ENCODE assay signal across 8 mouse cellular contexts in genomic region chr15:97236943-97237342, GRCm38 (mm10). TPM values are rescaled to one million over a fixed set of nuclear protein-coding genes. Genes with fewer than 3 reads are reported as not detected.
DNase-seq lines count a peak whose midpoint lies in the region; ATAC-seq and TF ChIP-seq lines count a peak whose summit lies in the region.

No protein-coding gene starts in this region.

- peak; percentile 87 for TF ChIP-seq CTCF in heart, adult 2 months (IDR thresholded peaks at IDR 0.05)
- TF ChIP-seq CTCF in spleen, adult 2 months (IDR thresholded peaks at IDR 0.05; ENCODE audit: extremely low read depth, insufficient read depth, insufficient read length, insufficient replicate concordance), result peak; percentile 93

- no peaks in the 10 kb centered on the region for H3K27me3 ChIP-seq in heart, adult 2 months (ENCODE audit: control insufficient read depth, insufficient read depth, low read length)
- H3K27me3 ChIP-seq in heart, embryonic 12.5 days (replicated peaks), result no peaks in the 10 kb centered on the region
- no peaks in the 10 kb centered on the region for H3K27me3 ChIP-seq in limb, embryonic 10.5 days (ENCODE audit: low read depth, poor library complexity, severe bottlenecking)
- H3K27me3 ChIP-seq in spleen, adult 2 months (ENCODE audit: control insufficient read depth, insufficient read depth, low read length), result no peaks in the 10 kb centered on the region

- WGBS in heart, adult 2 months, result 41% methylated on average over 9 of the region's 9 CpGs
- 39% methylated on average over 9 of the region's 9 CpGs for WGBS in heart, embryonic 12.5 days
- WGBS in limb, embryonic 10.5 days, result 50% methylated on average over 9 of the region's 9 CpGs
- 41% methylated on average over 9 of the region's 9 CpGs for WGBS in spleen, adult 2 months

- intact Hi-C loops in heart, adult 2 months (cut with DNase I), result loop anchor here (5.0 kb wide), 2 partner anchors 175 to 430 kb away; no protein-coding TSS in a partner anchor

- peak; percentile 38 to 72 for DNase-seq in heart, adult 2 months
- DNase-seq in 416B (ENCODE audit: low read depth) (peak; percentile 65), ZHBTc4 (ENCODE audit: low read depth, low spot score) (peak; percentile 67)
- DNase-seq in limb, embryonic 10.5 days (ENCODE audit: low spot score), result peak; percentile 62
- peak in 1 of 2 experiments; percentile 73 for DNase-seq in spleen, adult 2 months (ENCODE audit: low read depth in 1 of 2, low spot score in 2 of 2)
- no peak for DNase-seq in urinary bladder, adult 2 months (ENCODE audit: low spot score)

- H3K4me3 ChIP-seq in heart, adult 2 months, result no peak overlapping the region
- no peak overlapping the region for H3K4me3 ChIP-seq in heart, embryonic 12.5 days
- H3K4me3 ChIP-seq in limb, embryonic 10.5 days, result no peak overlapping the region
- H3K4me3 ChIP-seq in spleen, adult 2 months (ENCODE audit: extremely low read depth, insufficient read depth, insufficient read length), result no peak overlapping the region

- H3K36me3 ChIP-seq in heart, adult 2 months (ENCODE audit: control insufficient read depth, insufficient read depth, low read length), result no peaks in the 10 kb centered on the region
- no peaks in the 10 kb centered on the region for H3K36me3 ChIP-seq in heart, embryonic 12.5 days
- no peaks in the 10 kb centered on the region for H3K36me3 ChIP-seq in limb, embryonic 10.5 days
- no peaks in the 10 kb centered on the region for H3K36me3 ChIP-seq in spleen, adult 2 months (ENCODE audit: control insufficient read depth, insufficient read depth, low read length)

- ATAC-seq in heart, embryonic 12.5 days (ENCODE audit: insufficient number of reproducible peaks, low FRiP score), result no peak
- no peak for ATAC-seq in inflammation-experienced regulatory T-cells, adult 6 months

- no peak overlapping the region for H3K4me2 ChIP-seq in heart, embryonic 12.5 days

- TF ChIP-seq EP300 in heart, adult 2 months (IDR thresholded peaks at IDR 0.05; ENCODE audit: insufficient read depth, low read depth, low read length), result peak; percentile 37; the same call in 1 of the 2 replicates

- no peak for TF ChIP-seq POLR2A in heart, adult 2 months (IDR thresholded peaks at IDR 0.05; ENCODE audit: insufficient read depth, low read depth, low read length)
- no peak for TF ChIP-seq POLR2A in spleen, adult 2 months (IDR thresholded peaks at IDR 0.05; ENCODE audit: low read depth, low read length)

- no peak overlapping the region for H3K9ac ChIP-seq in heart, adult 2 months (ENCODE audit: low read depth, low read length)
- H3K9ac ChIP-seq in heart, embryonic 12.5 days, result no peak overlapping the region

- H3K9me3 ChIP-seq in heart, embryonic 12.5 days (replicated peaks), result 0 out of 2 replicates have a peak, but pooled peaks cover 7% of the 10 kb centered on the region
- no peaks in the 10 kb centered on the region for H3K9me3 ChIP-seq in limb, embryonic 10.5 days (replicated peaks)

- H3K27ac ChIP-seq in heart, adult 2 months, result no peak overlapping the region
- H3K27ac ChIP-seq in heart, embryonic 12.5 days (ENCODE audit: poor library complexity, severe bottlenecking), result no peak overlapping the region
- H3K27ac ChIP-seq in limb, embryonic 10.5 days, result no peak overlapping the region
- H3K27ac ChIP-seq in spleen, adult 2 months (ENCODE audit: insufficient read depth, low read length), result no peak overlapping the region

- no peaks in the 10 kb centered on the region for H3K79me2 ChIP-seq in heart, adult 2 months (replicated peaks; ENCODE audit: control insufficient read depth, insufficient read depth, low read length)

- H3K4me1 ChIP-seq in heart, adult 2 months (ENCODE audit: control insufficient read depth, insufficient read depth, low read length), result no peaks in the 10 kb centered on the region
- no peaks in the 10 kb centered on the region for H3K4me1 ChIP-seq in heart, embryonic 12.5 days (replicated peaks)
- H3K4me1 ChIP-seq in limb, embryonic 10.5 days, result no peaks in the 10 kb centered on the region
- no peaks in the 10 kb centered on the region for H3K4me1 ChIP-seq in spleen, adult 2 months (ENCODE audit: control insufficient read depth, insufficient read depth, insufficient read length)

RNA-seq across cellular contexts. Expression of gene Pced1b, which starts 10.0 kb away (rescaled TPM):
- total RNA-seq in heart, adult 2 months (2021), result 1 to 10 TPM; 3.6 to 3.9 TPM
- polyA plus RNA-seq in heart, adult 2 months (2012; rRNA removed), result 3.7 and 3.8 TPM in 2 replicates
- 2.4 and 3.1 TPM in 2 replicates for polyA plus RNA-seq in heart, embryonic 12.5 days (2016; fragmentation: Nextera tagmentation; extraction: Ambion mirVana)
- polyA plus RNA-seq in limb, embryonic 10.5 days (2016; fragmentation: Nextera tagmentation; extraction: Ambion mirVana), result 3.6 and 3.7 TPM in 2 replicates
- polyA plus RNA-seq in spleen, adult 2 months (2012; rRNA removed), result 53.8 and 54.4 TPM in 2 replicates
- polyA plus RNA-seq in urinary bladder, adult 2 months (2012; rRNA removed), result 18.5 and 22.7 TPM in 2 replicates
- polyA plus RNA-seq in inflammation-experienced regulatory T-cells, adult 6 months (2017; shearing (Covaris generic)), result 10 to 100 TPM; 53.0 to 66.8 (median 60.2) TPM

RNA-seq across cellular contexts. Expression of gene Amigo2, which starts 10.1 kb away (rescaled TPM):
- total RNA-seq in heart, adult 2 months (2021), result 1 to 10 TPM; 6.1 to 6.9 TPM
- polyA plus RNA-seq in heart, adult 2 months (2012; rRNA removed), result 2.3 and 3.4 TPM in 2 replicates
- polyA plus RNA-seq in heart, embryonic 12.5 days (2016; fragmentation: Nextera tagmentation; extraction: Ambion mirVana), result 3.5 and 3.7 TPM in 2 replicates
- polyA plus RNA-seq in limb, embryonic 10.5 days (2016; fragmentation: Nextera tagmentation; extraction: Ambion mirVana), result 2.5 and 2.9 TPM in 2 replicates
- 1.7 and 2.0 TPM in 2 replicates for polyA plus RNA-seq in spleen, adult 2 months (2012; rRNA removed)
- 2.5 and 6.6 TPM in 2 replicates for polyA plus RNA-seq in urinary bladder, adult 2 months (2012; rRNA removed)
- 1 to 10 TPM in 2 of 3 experiments, not detected in 1; 1.2 to 1.5 TPM for polyA plus RNA-seq in inflammation-experienced regulatory T-cells, adult 6 months (2017; shearing (Covaris generic))
